Mouse (Mus musculus) liver, embryonic 14.5 days (tissue): Measurements from ENCODE around the gene Abca3.

Experiments
- CTCF ChIP-seq: IDR thresholded peaks from 2 replicates; pipeline ENCODE4 v1.5.1; 2016; ENCODE audit warnings: antibody characterized with exemption, low read depth, control low read depth
- EP300 ChIP-seq: IDR thresholded peaks from 2 replicates; pipeline ENCODE4 v1.6.1; 2016; ENCODE audit warnings: antibody characterized with exemption, low read depth

GRCm38 (mm10) chr17:24453372-24453771 lies 101.6 kb downstream of the Abca3 start:
- TF ChIP-seq CTCF (no peak), EP300 (no peak)
